Mouse (Mus musculus): ENCODE results near the gene Pex26. TPM values are rescaled to one million over a fixed set of nuclear protein-coding genes. Genes with fewer than 3 reads are reported as not detected.
A peak's percentile ranks its signal among the peaks of the same experiment; 100 is the strongest.

Pex26 gene
- total RNA-seq, 2 experiments from 2014 or later = 6.9 to 7.1 TPM

DNA sequence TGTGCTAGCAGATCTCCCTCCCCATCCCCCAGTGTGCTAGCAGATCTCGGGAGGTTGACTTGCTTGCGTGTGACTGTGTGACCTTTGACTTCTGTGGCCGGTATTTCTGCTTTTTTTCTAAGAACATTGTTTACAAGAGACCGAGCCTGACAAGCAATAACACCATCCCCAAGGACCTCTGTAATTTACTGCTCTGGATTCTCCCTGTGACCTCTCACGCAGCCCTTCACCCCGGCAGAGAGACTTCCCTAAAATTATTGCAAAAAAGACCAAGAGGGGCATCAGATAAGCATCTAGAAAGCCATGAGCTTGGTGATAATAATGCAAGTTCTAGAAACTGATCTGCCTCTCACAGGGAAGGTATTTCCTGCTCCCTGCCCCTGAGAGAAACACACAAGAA is 41.5 kb downstream of the Pex26 start:
- intact Hi-C loops (cut with DNase I) = no loop called here

DNA sequence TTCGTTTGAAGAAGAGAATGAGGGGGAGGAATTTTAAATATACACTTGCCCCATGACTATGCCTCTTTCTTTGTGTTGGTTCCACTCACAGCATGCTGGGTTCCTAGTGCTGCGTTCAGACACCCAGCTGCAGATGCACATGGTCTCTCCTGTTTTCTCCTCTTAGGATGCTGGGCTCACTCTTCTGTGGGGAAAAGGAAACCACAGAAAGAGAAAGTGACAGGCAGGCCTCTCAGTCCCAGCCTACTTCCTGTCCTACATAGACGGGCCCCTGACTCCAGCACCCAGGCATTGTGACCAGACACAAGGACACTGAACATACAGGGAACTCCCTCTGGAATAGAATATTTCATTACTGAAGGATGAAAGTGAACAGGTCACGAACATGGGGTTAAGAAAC is 42.6 kb downstream of the Pex26 start:
- DNase-seq (ENCODE audit: low spot score) = no peak
- intact Hi-C loops (cut with DNase I) = no loop called here

More for the DNA sequence above, 41.5 kb downstream of the Pex26 start:
- DNase-seq (ENCODE audit: low spot score) = no peak

DNA sequence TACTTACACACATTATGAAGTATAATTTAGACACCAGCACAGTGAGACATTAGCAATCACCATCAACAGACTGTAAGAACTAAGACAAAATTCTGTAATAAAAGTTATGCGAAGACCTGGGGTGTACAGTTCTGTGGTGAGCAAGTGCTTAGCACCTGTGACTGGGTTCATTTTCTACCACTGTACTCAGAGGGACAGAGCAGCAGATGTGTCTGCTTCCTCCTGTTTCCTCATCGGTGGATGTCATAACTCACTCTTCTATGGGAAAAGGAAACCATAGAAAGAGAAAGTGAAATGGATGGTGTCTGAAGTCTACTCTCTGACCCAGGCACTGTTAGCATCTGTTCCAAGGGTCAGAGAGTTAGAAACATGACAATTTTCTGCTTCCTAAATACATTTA is 43.3 kb downstream of the Pex26 start:
- DNase-seq (ENCODE audit: low spot score) = no peak
- intact Hi-C loops (cut with DNase I) = no loop called here

DNA sequence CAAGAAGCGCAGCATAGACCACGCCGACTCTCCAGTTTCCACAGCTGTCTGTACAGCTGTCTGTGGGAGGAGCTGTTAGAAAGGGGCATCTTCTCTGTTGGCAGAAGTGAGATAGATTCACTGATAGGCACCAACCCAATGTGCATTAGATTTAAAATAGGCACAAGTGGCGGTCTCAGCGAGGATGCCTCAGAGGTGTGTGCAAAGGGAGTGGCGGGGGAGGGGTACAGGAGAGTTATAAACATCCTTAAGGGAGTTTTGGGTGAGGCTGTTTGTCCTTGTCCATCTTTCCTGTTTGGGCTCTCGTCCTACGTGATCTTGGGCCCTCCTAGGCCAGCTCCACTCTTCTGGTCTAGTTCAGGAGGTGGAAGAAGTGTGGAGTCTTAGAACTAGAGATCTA is 45.0 kb downstream of the Pex26 start:
- intact Hi-C loops (cut with DNase I) = no loop called here
- DNase-seq (ENCODE audit: low spot score) = no peak

DNA sequence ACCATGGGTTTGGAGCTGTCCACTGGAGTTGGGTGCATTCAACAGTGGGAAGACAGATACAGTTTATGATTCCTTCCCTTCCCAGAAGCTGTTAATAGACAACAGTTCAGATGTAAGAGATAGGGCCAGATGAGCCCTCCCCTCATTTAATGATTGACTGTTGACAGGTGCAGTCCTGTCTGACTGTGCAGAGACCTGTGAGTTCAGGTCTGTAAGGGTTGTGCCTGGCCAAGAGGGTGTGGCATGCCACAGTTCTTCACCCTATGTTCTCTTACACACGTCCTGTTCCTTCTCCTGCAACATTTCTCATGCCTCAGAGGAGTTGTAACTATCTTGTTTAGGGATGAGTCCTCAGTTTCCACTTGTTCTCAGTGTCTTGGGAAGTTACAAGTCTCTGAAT is 49.2 kb downstream of the Pex26 start:
- intact Hi-C loops (cut with DNase I) = no loop called here
- DNase-seq (ENCODE audit: low spot score) = no peak

DNA sequence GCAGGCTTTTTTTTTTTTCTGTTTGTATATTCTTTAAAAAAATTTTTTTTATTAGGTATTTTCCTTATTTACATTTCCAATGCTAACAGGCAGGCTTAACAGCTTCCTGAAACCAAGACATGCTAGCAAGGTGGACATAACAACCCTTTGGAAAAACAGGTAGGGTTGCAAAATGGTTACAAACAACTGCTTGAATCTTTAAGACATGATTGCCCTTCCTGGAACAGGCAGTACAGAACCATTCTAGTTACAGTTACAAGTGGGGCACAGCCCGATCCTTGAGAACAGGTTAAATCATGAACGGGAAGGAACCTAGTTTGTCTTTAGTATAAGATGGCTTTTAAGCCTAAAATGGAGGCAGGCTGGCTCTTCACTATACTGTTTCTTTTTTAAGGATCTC is 52.9 kb downstream of the Pex26 start:
- DNase-seq (ENCODE audit: low spot score) = no peak
- intact Hi-C loops (cut with DNase I) = loop anchor here (5.0 kb wide), 1 partner anchor 44 kb away; no protein-coding TSS in a partner anchor

DNA sequence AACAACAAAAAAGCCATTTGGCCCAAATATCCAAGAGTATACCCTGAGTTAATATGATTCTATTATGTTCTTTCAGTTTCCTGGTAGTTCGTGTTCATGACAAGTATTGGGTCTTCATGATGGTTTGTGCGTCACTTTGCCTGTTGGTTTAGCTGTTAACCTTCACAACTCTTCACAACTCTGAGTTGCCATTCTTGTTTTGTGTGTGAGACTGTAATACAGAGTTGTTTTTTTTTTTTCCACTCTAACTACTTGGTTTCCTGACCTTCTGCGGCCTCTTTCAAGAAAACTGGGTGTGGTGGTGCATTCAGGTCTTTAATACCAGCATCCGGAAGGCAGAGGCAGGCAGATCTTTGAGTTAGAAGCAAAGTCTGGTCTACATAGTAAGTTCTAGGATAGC is 54.7 kb downstream of the Pex26 start:
- intact Hi-C loops (cut with DNase I) = loop anchor here (5.0 kb wide), 1 partner anchor 46 kb away; no protein-coding TSS in a partner anchor
- no peak for DNase-seq (ENCODE audit: low spot score)

DNA sequence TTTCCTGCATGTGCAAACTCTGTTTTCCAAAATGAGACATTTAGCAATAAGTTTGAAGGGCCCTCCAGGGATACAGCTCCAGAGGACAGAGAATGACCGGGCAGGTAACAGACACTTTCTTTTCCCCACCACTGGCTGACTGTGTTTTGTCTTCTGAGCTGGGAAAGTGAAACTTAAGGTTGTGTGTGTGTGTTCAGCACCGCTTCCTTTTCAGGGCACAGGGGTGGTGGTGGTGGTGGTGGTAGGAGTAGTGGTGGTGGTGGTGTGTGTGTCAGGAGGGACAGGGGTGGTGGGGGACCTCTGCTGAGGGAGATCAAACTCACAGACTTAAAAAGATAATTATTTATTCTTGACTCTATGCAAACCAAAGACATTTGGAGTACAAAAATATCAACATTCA is 58.3 kb downstream of the Pex26 start:
- intact Hi-C loops (cut with DNase I) = no loop called here
- DNase-seq (ENCODE audit: low spot score) = no peak

DNA sequence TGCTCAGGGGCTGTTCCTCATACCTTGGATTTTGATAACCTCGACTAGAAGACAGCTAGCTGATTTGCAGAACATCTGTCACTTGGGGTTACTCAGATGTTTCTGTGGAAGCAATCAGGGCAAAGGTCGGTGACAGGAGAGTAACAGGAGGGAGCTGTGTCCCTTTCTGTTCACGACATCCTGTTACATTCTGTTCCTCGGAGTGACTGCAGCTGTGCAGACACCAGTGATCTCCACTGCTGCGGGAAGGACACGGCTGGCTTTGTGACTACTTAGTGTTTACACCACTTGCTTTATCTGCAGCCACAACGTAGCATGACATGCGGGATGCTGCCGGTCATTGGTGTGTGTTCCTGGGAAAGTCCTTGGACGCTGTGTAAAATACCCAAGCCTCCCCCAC is 59.7 kb downstream of the Pex26 start:
- intact Hi-C loops (cut with DNase I) = no loop called here

DNA sequence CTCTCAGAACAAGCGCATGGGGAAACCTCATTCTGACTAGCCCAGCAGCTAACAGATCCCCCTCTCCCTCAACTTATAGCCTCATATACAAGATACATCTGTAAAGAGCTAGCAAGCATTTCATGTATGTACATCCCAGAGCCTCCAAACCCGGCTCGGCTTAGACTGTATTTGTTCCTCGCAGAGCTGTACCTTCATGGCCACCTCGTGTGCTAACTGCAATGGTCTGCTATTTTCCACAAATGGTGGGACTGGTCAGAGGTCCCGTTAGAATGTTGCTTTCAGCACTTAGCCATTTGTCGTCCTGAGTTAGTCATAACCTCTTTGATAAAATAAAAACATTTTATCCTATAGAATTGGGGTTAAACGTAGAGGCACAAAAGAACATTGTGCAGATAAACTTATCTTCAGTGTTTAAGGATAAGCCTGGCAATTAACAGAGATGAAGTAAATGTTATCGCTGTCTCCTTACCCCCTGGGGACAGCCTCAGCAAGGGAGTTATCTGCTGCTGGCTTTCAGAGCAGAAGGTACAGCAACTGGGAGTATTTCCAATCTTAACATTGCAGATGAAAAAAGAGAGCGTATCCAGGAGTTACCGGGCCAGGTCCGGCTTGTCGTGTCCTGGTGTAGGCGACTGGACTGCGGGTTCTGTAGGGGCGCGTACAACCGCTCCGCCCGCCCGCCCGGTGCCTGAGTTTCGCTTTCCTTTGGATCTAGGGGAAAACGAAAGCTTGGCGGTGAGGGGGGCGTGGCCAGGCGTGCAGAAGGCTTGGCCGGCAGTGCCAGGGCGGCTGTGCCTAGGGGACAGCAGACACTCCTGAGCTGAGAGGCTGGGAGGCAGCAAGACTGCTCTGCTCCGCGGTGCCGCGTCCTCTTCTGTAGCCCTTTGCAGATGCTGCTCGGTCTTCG is 61.9 kb downstream of the Pex26 start, which contains the start of gene Usp18:
Gene Usp18 (plus strand): TSS at position 780 of the 910 bp plus-strand sequence.
- peak; percentile 85 for DNase-seq (ENCODE audit: low spot score)

More for the DNA sequence above, 59.7 kb downstream of the Pex26 start:
- DNase-seq (ENCODE audit: low spot score) = no peak

DNA sequence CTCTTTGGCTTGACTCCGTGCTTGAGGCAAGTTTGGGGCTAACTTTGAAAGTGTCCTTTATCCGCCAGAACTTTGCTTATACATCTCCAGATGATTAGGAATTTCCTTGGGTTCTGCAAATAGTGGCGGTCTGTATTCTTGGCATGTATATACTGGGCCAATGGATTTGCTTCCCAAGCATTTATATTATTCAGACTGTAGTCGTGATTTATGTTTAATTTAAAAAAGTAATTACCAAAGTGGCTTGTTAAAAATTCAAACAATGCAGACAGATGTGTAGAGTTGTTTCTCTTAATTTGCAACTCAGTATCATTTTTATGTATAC is 62.5 kb downstream of the Pex26 start:
- intact Hi-C loops (cut with DNase I) = no loop called here
- DNase-seq (ENCODE audit: low spot score) = no peak

More for the DNA sequence above, 61.9 kb downstream of the Pex26 start, which contains the start of gene Usp18:
- intact Hi-C loops (cut with DNase I) = no loop called here

Other genes starting within 250 kb of the Pex26 start
- 100 to 1,000 TPM; 123 to 140 TPM for gene Mical3, start 52.7 kb upstream of the Pex26 start, total RNA-seq (2021)
- 100 to 1,000 TPM; 162 to 166 TPM for gene Tuba8, start 27.0 kb downstream of the Pex26 start, total RNA-seq (2021)
- gene Usp18, start 62.2 kb downstream of the Pex26 start, total RNA-seq (2021) = 1 to 10 TPM; 1.1 to 1.5 TPM
- gene Slc6a13, start 116.6 kb downstream of the Pex26 start, total RNA-seq (2021) = under 1 TPM; 0.21 to 0.28 TPM
- gene Slc6a12, start 159.4 kb downstream of the Pex26 start, total RNA-seq (2021) = under 1 TPM in 1 of 2 experiments, not detected in 1; 0.22 TPM

Measured in heart, postnatal 25 days (tissue).